Mouse (Mus musculus): ENCODE results near the gene Cul1. TPM values are rescaled to one million over a fixed set of nuclear protein-coding genes. Genes with fewer than 3 reads are reported as not detected.

Cul1 gene
- total RNA-seq, 1 experiment from 2014 or later, result 202 TPM

- ATAC-seq (replicated peaks; ENCODE audit: insufficient number of reproducible peaks, low FRiP score, low TSS enrichment, poor library complexity, severe bottlenecking), result no peak
Measured at GRCm38 (mm10) chr6:47466488-47466887, 13.3 kb downstream of the Cul1 start.

- no peak for ATAC-seq (replicated peaks; ENCODE audit: insufficient number of reproducible peaks, low FRiP score, low TSS enrichment, poor library complexity, severe bottlenecking)
Measured at GRCm38 (mm10) chr6:47467058-47467457, 13.9 kb downstream of the Cul1 start.

GRCm38 (mm10) chr6:47469760-47470159, 16.6 kb downstream of the Cul1 start:
- ATAC-seq (replicated peaks; ENCODE audit: insufficient number of reproducible peaks, low FRiP score, low TSS enrichment, poor library complexity, severe bottlenecking), result no peak

GRCm38 (mm10) chr6:47472444-47472843, 19.2 kb downstream of the Cul1 start:
- ATAC-seq (replicated peaks; ENCODE audit: insufficient number of reproducible peaks, low FRiP score, low TSS enrichment, poor library complexity, severe bottlenecking), result no peak

- ATAC-seq (replicated peaks; ENCODE audit: insufficient number of reproducible peaks, low FRiP score, low TSS enrichment, poor library complexity, severe bottlenecking), result no peak
Measured at GRCm38 (mm10) chr6:47482027-47482426, 28.8 kb downstream of the Cul1 start.

GRCm38 (mm10) chr6:47494562-47494961, 41.4 kb downstream of the Cul1 start:
- ATAC-seq (replicated peaks; ENCODE audit: insufficient number of reproducible peaks, low FRiP score, low TSS enrichment, poor library complexity, severe bottlenecking), result no peak

- no peak for ATAC-seq (replicated peaks; ENCODE audit: insufficient number of reproducible peaks, low FRiP score, low TSS enrichment, poor library complexity, severe bottlenecking)
Measured at GRCm38 (mm10) chr6:47520030-47520429, 66.8 kb downstream of the Cul1 start.

GRCm38 (mm10) chr6:47522431-47522830, 69.2 kb downstream of the Cul1 start:
- ATAC-seq (replicated peaks; ENCODE audit: insufficient number of reproducible peaks, low FRiP score, low TSS enrichment, poor library complexity, severe bottlenecking), result no peak

- no peak for ATAC-seq (replicated peaks; ENCODE audit: insufficient number of reproducible peaks, low FRiP score, low TSS enrichment, poor library complexity, severe bottlenecking)
Measured at GRCm38 (mm10) chr6:47525041-47525440, 71.8 kb downstream of the Cul1 start.

GRCm38 (mm10) chr6:47526446-47526845, 73.2 kb downstream of the Cul1 start:
- ATAC-seq (replicated peaks; ENCODE audit: insufficient number of reproducible peaks, low FRiP score, low TSS enrichment, poor library complexity, severe bottlenecking), result no peak

- no peak for ATAC-seq (replicated peaks; ENCODE audit: insufficient number of reproducible peaks, low FRiP score, low TSS enrichment, poor library complexity, severe bottlenecking)
Measured at GRCm38 (mm10) chr6:47527129-47527528, 73.9 kb downstream of the Cul1 start.

GRCm38 (mm10) chr6:47527655-47528054, 74.5 kb downstream of the Cul1 start:
- no peak for ATAC-seq (replicated peaks; ENCODE audit: insufficient number of reproducible peaks, low FRiP score, low TSS enrichment, poor library complexity, severe bottlenecking)

GRCm38 (mm10) chr6:47532547-47532946, 79.3 kb downstream of the Cul1 start:
- ATAC-seq (replicated peaks; ENCODE audit: insufficient number of reproducible peaks, low FRiP score, low TSS enrichment, poor library complexity, severe bottlenecking), result no peak

GRCm38 (mm10) chr6:47535333-47535732, 82.1 kb downstream of the Cul1 start:
- ATAC-seq (replicated peaks; ENCODE audit: insufficient number of reproducible peaks, low FRiP score, low TSS enrichment, poor library complexity, severe bottlenecking), result no peak

GRCm38 (mm10) chr6:47552280-47552679, 99.1 kb downstream of the Cul1 start:
- no peak for ATAC-seq (replicated peaks; ENCODE audit: insufficient number of reproducible peaks, low FRiP score, low TSS enrichment, poor library complexity, severe bottlenecking)

GRCm38 (mm10) chr6:47559287-47559686, 106.1 kb downstream of the Cul1 start:
- ATAC-seq (replicated peaks; ENCODE audit: insufficient number of reproducible peaks, low FRiP score, low TSS enrichment, poor library complexity, severe bottlenecking), result no peak

GRCm38 (mm10) chr6:47560407-47560806, 107.2 kb downstream of the Cul1 start:
- ATAC-seq (replicated peaks; ENCODE audit: insufficient number of reproducible peaks, low FRiP score, low TSS enrichment, poor library complexity, severe bottlenecking), result no peak

GRCm38 (mm10) chr6:47560846-47561245, 107.6 kb downstream of the Cul1 start:
- no peak for ATAC-seq (replicated peaks; ENCODE audit: insufficient number of reproducible peaks, low FRiP score, low TSS enrichment, poor library complexity, severe bottlenecking)

GRCm38 (mm10) chr6:47561426-47561825, 108.2 kb downstream of the Cul1 start:
- ATAC-seq (replicated peaks; ENCODE audit: insufficient number of reproducible peaks, low FRiP score, low TSS enrichment, poor library complexity, severe bottlenecking), result no peak

- no peak for ATAC-seq (replicated peaks; ENCODE audit: insufficient number of reproducible peaks, low FRiP score, low TSS enrichment, poor library complexity, severe bottlenecking)
Measured at GRCm38 (mm10) chr6:47565326-47566035, 112.3 kb downstream of the Cul1 start.

- ATAC-seq (replicated peaks; ENCODE audit: insufficient number of reproducible peaks, low FRiP score, low TSS enrichment, poor library complexity, severe bottlenecking), result no peak
Measured at GRCm38 (mm10) chr6:47572887-47573286, 119.7 kb downstream of the Cul1 start.

Measured in monocyte, adult 5-6 weeks (primary cell).